Mouse (Mus musculus) ES-Bruce4 (cell line): ENCODE results near the gene Cttnbp2.

Experiments
- CTCF ChIP-seq: IDR thresholded peaks from one replicate; pipeline ENCODE4 v1.8.1; 2011; ENCODE audit warnings: low read depth, low read length
- POLR2A ChIP-seq: IDR thresholded peaks from one replicate; pipeline ENCODE4 v1.8.1; 2011; ENCODE audit warnings: low read length; ENCODE audit not compliant: insufficient read depth

DNA sequence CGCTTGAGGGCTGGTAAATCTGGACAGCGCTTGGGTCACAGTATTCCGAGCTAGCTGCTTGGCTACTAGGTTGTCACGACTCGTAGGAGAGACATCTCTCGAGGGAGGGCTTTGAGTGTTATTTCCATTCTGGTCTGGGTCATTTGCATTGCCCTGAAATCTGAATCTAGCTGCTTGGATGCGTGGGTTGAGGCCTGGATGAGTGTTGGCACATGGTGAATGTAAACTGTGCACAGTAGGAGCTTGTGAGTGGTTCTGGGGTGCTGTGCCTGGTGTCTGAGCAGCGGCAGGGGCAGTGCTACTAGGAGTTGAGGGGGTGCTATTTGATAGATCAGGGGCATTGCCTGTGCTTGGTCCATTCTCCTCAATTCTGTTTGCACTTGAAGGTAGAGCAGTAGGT is 80.3 kb downstream of the Cttnbp2 start:
- TF ChIP-seq POLR2A (no peak), CTCF (no peak)
